Mouse (Mus musculus) heart, adult 2 months (tissue): ENCODE results near the gene Mief1.

Source experiments
- CTCF ChIP-seq: fragments of 200-600 bp; IDR thresholded peaks from 2 replicates; pipeline ENCODE4 v1.8.1; 2022; ENCODE audit warnings: antibody characterized with exemption, mild to moderate bottlenecking, moderate library complexity
- POLR2A ChIP-seq: fragments of 200-500 bp; IDR thresholded peaks from 2 replicates; pipeline ENCODE4 v1.6.1; 2011; ENCODE audit warnings: mild to moderate bottlenecking, low read depth, low read length, control low read depth; ENCODE audit not compliant: insufficient read depth

- TF ChIP-seq POLR2A: no peak
- no peak for TF ChIP-seq CTCF
These were observed 42.1 kb upstream of the Mief1 start for GRCm38 (mm10) chr15:80191585-80192245.
